Mouse (Mus musculus) layer of hippocampus, adult 2 months (tissue): ENCODE results near the gene Erc2. TPM values are rescaled to one million over a fixed set of nuclear protein-coding genes. Genes with fewer than 3 reads are reported as not detected.

ENCODE experiments used
- DNase-seq, 2 experiments: peaks; one replicate each; pipeline ENCODE4 v3.0.0; 2022; ENCODE audit warnings: low spot score in 2 of 2
- H3K27ac ChIP-seq: fragments of 200-600 bp; 2 replicates; pipeline ENCODE4 v1.8.1; 2022
- H3K4me3 ChIP-seq: fragments of 200-600 bp; 2 replicates; pipeline ENCODE4 v1.8.1; 2022; ENCODE audit warnings: mild to moderate bottlenecking
- CTCF ChIP-seq: fragments of 200-600 bp; conservative IDR thresholded peaks from 2 replicates; pipeline ENCODE4 v1.8.1; 2022; ENCODE audit warnings: antibody characterized with exemption, mild to moderate bottlenecking, moderate library complexity
- total RNA-seq, 2 experiments: library from RNA; stranded (reverse); gene quantifications; 2 replicates each; pipeline ENCODE4 v1.2.3; 2021

Erc2 gene
- total RNA-seq, 2 experiments from 2014 or later = 236 to 244 TPM

GRCm38 (mm10) chr14:28494273-28494672 is 872.0 kb downstream of the Erc2 start:
- no peak overlapping the region for H3K27ac ChIP-seq
- no peak for DNase-seq
- no peak overlapping the region for H3K4me3 ChIP-seq
- TF ChIP-seq CTCF = no peak

GRCm38 (mm10) chr14:28501216-28501878 is 879.1 kb downstream of the Erc2 start:
- TF ChIP-seq CTCF = no peak
- Histone ChIP-seq H3K27ac (no peak overlapping the region), H3K4me3 (no peak overlapping the region)
- no peak for DNase-seq

GRCm38 (mm10) chr14:28503276-28503675 is 881.0 kb downstream of the Erc2 start:
- TF ChIP-seq CTCF = no peak
- no peak for DNase-seq
- H3K4me3 ChIP-seq = no peak overlapping the region
- H3K27ac ChIP-seq = no peak overlapping the region

GRCm38 (mm10) chr14:28504101-28505050 is 882.1 kb downstream of the Erc2 start, which contains the start of gene Wnt5a:
Wnt5a (plus strand) TSS chr14:28504750.
- DNase-seq = no peak
- peak within 1 kb of the TSS; percentile 75 for H3K27ac ChIP-seq
- peak within 1 kb of the TSS; percentile 66 for H3K4me3 ChIP-seq
- no peak for TF ChIP-seq CTCF

- peak; percentile 13; the same call in 1 of the 2 replicates for TF ChIP-seq CTCF
- DNase-seq = no peak
- peak overlapping the region; percentile 75 for H3K27ac ChIP-seq
- H3K4me3 ChIP-seq = peak overlapping the region; percentile 66
Measured at GRCm38 (mm10) chr14:28505051-28505585, 882.9 kb downstream of the Erc2 start.

GRCm38 (mm10) chr14:28505586-28506375 is 883.6 kb downstream of the Erc2 start:
- no peak for TF ChIP-seq CTCF

GRCm38 (mm10) chr14:28506376-28506831 is 884.2 kb downstream of the Erc2 start:
- peak in 1 of 2 experiments; percentile 36 for DNase-seq
- H3K27ac ChIP-seq = peak overlapping the region; percentile 46; the same call in 1 of the 2 replicates
- no peak for TF ChIP-seq CTCF
- peak overlapping the region; percentile 66 for H3K4me3 ChIP-seq

More at GRCm38 (mm10) chr14:28505586-28506375, 883.6 kb downstream of the Erc2 start:
- H3K27ac ChIP-seq = peak overlapping the region; percentile 46; the same call in 1 of the 2 replicates
- DNase-seq = no peak
- H3K4me3 ChIP-seq = peak overlapping the region; percentile 66

- peak overlapping the region; percentile 66 for H3K4me3 ChIP-seq
- H3K27ac ChIP-seq = peak overlapping the region; percentile 46
- no peak for TF ChIP-seq CTCF
- DNase-seq = no peak
Measured at GRCm38 (mm10) chr14:28507011-28507410, 884.8 kb downstream of the Erc2 start.

GRCm38 (mm10) chr14:28507471-28507870 is 885.2 kb downstream of the Erc2 start:
- Histone ChIP-seq H3K27ac (no peak overlapping the region), H3K4me3 (peak overlapping the region; percentile 66)
- DNase-seq = peak; percentile 37 to 60
- TF ChIP-seq CTCF = peak; percentile 94

GRCm38 (mm10) chr14:28508288-28509258 is 886.3 kb downstream of the Erc2 start:
- TF ChIP-seq CTCF = no peak
- Histone ChIP-seq H3K27ac (no peak overlapping the region), H3K4me3 (peak overlapping the region; percentile 49)
- DNase-seq = no peak
